In the genomic region with DNA sequence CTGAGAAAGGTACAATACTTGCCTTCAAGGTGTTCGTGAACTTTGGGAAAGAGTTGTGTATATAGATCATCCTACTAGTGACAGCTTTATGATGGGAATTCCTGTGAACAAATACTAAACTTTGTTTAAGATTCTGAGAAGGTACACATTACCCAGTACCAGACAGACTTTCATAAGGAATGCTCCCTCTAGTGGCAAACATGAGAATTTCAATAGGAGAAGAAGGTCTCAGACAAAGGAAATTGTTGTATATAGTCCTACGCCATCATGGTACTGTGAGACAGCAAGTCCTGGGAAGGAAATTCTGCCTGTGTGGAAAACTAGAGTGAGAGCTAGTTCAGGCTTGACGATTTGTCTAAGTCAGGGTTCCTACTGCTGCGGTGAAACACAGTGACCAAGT, we compare ENCODE assay signal across 11 mouse cellular contexts.
A peak's percentile ranks its signal among the peaks of the same experiment; 100 is the strongest.
DNase-seq lines count a peak whose midpoint lies in the region; ATAC-seq and TF ChIP-seq lines count a peak whose summit lies in the region.
"Had no signal": no experiment of that assay in that cellular context is flagged by ENCODE, and none has a peak within 500 bp of the region (broad histone marks: within the 10 kb centered on the region; RNA-seq: fewer than 3 reads in every experiment).

No protein-coding gene starts in this region.

- H3K36me3 ChIP-seq in CH12.LX (replicated peaks in 1 of 2; ENCODE audit: control insufficient read depth in 1 of 2, insufficient read depth in 1 of 2, low read length in 1 of 2): peaks cover 0 to 15% of the 10 kb centered on the region in 2 experiments
- H3K36me3 ChIP-seq in midbrain, embryonic 11.5 days (ENCODE audit: control insufficient read depth, insufficient read depth, low read length): no peaks in the 10 kb centered on the region
- H3K36me3 ChIP-seq: limb, embryonic 15.5 days had no signal

- TF ChIP-seq POLR2A in CH12.LX (IDR thresholded peaks at IDR 0.05; ENCODE audit: low read depth, low read length): no peak

- H3K27ac ChIP-seq in CH12.LX (ENCODE audit: insufficient read depth, low read depth): no peak overlapping the region
- no peak overlapping the region for H3K27ac ChIP-seq in midbrain, embryonic 11.5 days (ENCODE audit: low read depth, low read length)
- H3K27ac ChIP-seq: forebrain, embryonic 13.5 days; limb, embryonic 15.5 days had no signal

- TF ChIP-seq RAD21 in CH12.LX (IDR thresholded peaks at IDR 0.05; ENCODE audit: low read depth, low read length): peak; percentile 38

- no peak overlapping the region for H3K9ac ChIP-seq in CH12.LX (ENCODE audit: insufficient read depth, low read depth)
- H3K9ac ChIP-seq in midbrain, embryonic 11.5 days (ENCODE audit: low read length): no peak overlapping the region
- H3K9ac ChIP-seq: forebrain, embryonic 13.5 days; limb, embryonic 15.5 days had no signal

- in situ Hi-C loops in CH12.LX (cut with MboI; ENCODE audit: low pct_ligation_motif_present, low pct_unique_long_range_greater_than_20kb, low sequenced_read_pairs) (no loop called here), Patski (cut with MboI; ENCODE audit: low pct_unique_long_range_greater_than_20kb) (no loop called here)

- H3K27me3 ChIP-seq in CH12.LX (replicated peaks): no peaks in the 10 kb centered on the region
- no peaks in the 10 kb centered on the region for H3K27me3 ChIP-seq in Patski
- H3K27me3 ChIP-seq in midbrain, embryonic 11.5 days (ENCODE audit: control insufficient read depth, insufficient read depth, low read length): no peaks in the 10 kb centered on the region
- H3K27me3 ChIP-seq: forebrain, embryonic 13.5 days; limb, embryonic 15.5 days had no signal

- no peak for ATAC-seq in Patski
- ATAC-seq in midbrain, embryonic 11.5 days (ENCODE audit: low FRiP score): no peak
- ATAC-seq: forebrain, embryonic 13.5 days had no signal

- H3K4me3 ChIP-seq in CH12.LX (replicated peaks in 1 of 3; ENCODE audit: low read depth in 2 of 3, low read length in 2 of 3, poor library complexity in 1 of 3): no peak overlapping the region
- H3K4me3 ChIP-seq in midbrain, embryonic 11.5 days (ENCODE audit: low read depth, low read length): no peak overlapping the region
- H3K4me3 ChIP-seq: forebrain, embryonic 13.5 days; limb, embryonic 15.5 days had no signal

- DNase-seq in kidney, adult 9 months: peak; percentile 20
- DNase-seq in kidney, adult 8-10 months: no peak
- DNase-seq in CH12.LX (ENCODE audit: extremely low read depth) (peak; percentile 51), Patski (ENCODE audit: low read depth, low spot score) (no peak)
- DNase-seq in gonadal fat pad, adult 2 months (ENCODE audit: low read depth): peak; percentile 20
- no peak for DNase-seq in midbrain, embryonic 11.5 days (ENCODE audit: low spot score, missing footprints)
- DNase-seq in layer of hippocampus, adult 8-10 months (ENCODE audit: low spot score in 2 of 2): no peak
- no peak for DNase-seq in adrenal gland, adult 2 months
- DNase-seq: cerebellum, adult 9-11 months had no signal

- WGBS in midbrain, embryonic 11.5 days: 91% methylated on average over 4 of the region's 4 CpGs

- H3K79me2 ChIP-seq in CH12.LX (replicated peaks; ENCODE audit: control insufficient read depth, extremely low read depth, insufficient read depth, poor library complexity, severe bottlenecking): no peaks in the 10 kb centered on the region

- H3K9me3 ChIP-seq in CH12.LX (replicated peaks; ENCODE audit: low read length): no peaks in the 10 kb centered on the region
- no peaks in the 10 kb centered on the region for H3K9me3 ChIP-seq in midbrain, embryonic 11.5 days (ENCODE audit: control insufficient read depth, low read length)
- H3K9me3 ChIP-seq: forebrain, embryonic 13.5 days; limb, embryonic 15.5 days had no signal

- H3K4me1 ChIP-seq in CH12.LX (ENCODE audit: control insufficient read depth in 1 of 2, insufficient read depth in 2 of 2): no peaks in the 10 kb centered on the region
- no peaks in the 10 kb centered on the region for H3K4me1 ChIP-seq in midbrain, embryonic 11.5 days (ENCODE audit: control insufficient read depth, insufficient read depth, low read length)
- H3K4me1 ChIP-seq: limb, embryonic 15.5 days had no signal

- TF ChIP-seq EP300 in CH12.LX (IDR thresholded peaks at IDR 0.05; ENCODE audit: low read length): no peak

- H3K4me2 ChIP-seq in CH12.LX (ENCODE audit: insufficient read depth, low read depth, poor library complexity, severe bottlenecking): no peak overlapping the region
- H3K4me2 ChIP-seq in midbrain, embryonic 11.5 days: no peak overlapping the region
- H3K4me2 ChIP-seq: forebrain, embryonic 13.5 days; limb, embryonic 15.5 days had no signal

- dilution Hi-C loops in CH12.LX (cut with MboI; ENCODE audit: extremely low pct_ligation_motif_present, extremely low pct_unique_long_range_greater_than_20kb, low sequenced_read_pairs): no loop called here

- POLR2A ChIA-PET in Patski (lab: Charles Lee): no interaction called here

- peak; percentile 54 to 68 for TF ChIP-seq CTCF in CH12.LX (conservative IDR thresholded peaks at IDR 0.05 in 1 of 2, IDR thresholded peaks at IDR 0.05 in 1 of 2; ENCODE audit: low read depth in 2 of 2, low read length in 2 of 2)
- TF ChIP-seq CTCF in Patski (IDR thresholded peaks at IDR 0.05): peak; percentile 53

- CTCF ChIA-PET in Patski (lab: Charles Lee): interaction anchor here (1.4 kb wide), 1 partner anchor 10 kb away, joined by 5 read pairs; no protein-coding TSS in a partner anchor

TF ChIP-seq in CH12.LX, 34 proteins besides CTCF, POLR2A, EP300 and RAD21:
- TF ChIP-seq NELFE (IDR thresholded peaks at IDR 0.05; ENCODE audit: low read depth, low read length): no peak
- peak; percentile 47; the same call in 1 of the 2 replicates for TF ChIP-seq SMC3 (IDR thresholded peaks at IDR 0.05; ENCODE audit: low read depth, low read length)
- no peak for TF ChIP-seq MXI1 (IDR thresholded peaks at IDR 0.05; ENCODE audit: low read depth, low read length)
- no peak for TF ChIP-seq USF2 (conservative IDR thresholded peaks at IDR 0.05; ENCODE audit: low read depth, low read length)
- TF ChIP-seq PAX5 (IDR thresholded peaks at IDR 0.05; ENCODE audit: low read length): no peak

Comparison
In these comparisons a context has a peak if more than half of its experiments do, and no peak if none do; other contexts are left out.
1. DNase-seq: peak in kidney, adult 9 months (single experiment), CH12.LX (single experiment) and gonadal fat pad, adult 2 months (single experiment); none in kidney, adult 8-10 months (0 of 2), Patski (single experiment), midbrain, embryonic 11.5 days (single experiment), layer of hippocampus, adult 8-10 months (0 of 2) and adrenal gland, adult 2 months (single experiment).